Mouse (Mus musculus) monocyte, adult 2 months (primary cell): ENCODE data around the gene Commd9.
A peak's percentile ranks its signal among the peaks of the same experiment; 100 is the strongest.

ENCODE experiments used
- DNase-seq, 2 experiments: peaks; one replicate each; pipeline ENCODE4 v3.0.0; 2022; ENCODE audit warnings: low spot score in 2 of 2, low read depth in 1 of 2

Gene Commd9

GRCm38 (mm10) chr2:101885768-101886438 lies at the start of gene Commd9:
Commd9 (plus strand) TSS chr2:101886247.
- DNase-seq: peak; percentile 91 to 93

GRCm38 (mm10) chr2:101842756-101843155 lies 43.3 kb upstream of the Commd9 start:
- no peak for DNase-seq

DNA sequence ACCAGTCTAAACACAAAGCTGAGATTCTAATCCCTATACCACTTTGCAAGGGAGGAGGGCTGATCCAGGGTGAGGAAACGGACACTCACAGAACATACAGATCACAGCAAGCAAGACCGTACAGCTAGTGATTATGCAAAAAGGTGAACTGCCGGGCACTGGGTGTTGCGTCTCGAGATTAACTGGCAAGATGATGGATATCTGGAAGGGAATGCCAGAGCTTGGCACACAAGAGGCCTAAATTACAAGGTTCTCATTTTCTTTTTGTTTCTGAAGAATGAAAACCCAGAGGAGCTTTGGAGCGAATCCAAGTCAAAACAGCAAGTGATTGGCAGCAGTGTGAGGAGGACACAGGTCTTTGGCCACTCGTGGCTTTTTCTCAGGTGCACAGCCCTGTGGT lies 31.3 kb upstream of the Commd9 start:
- DNase-seq: no peak

GRCm38 (mm10) chr2:101856174-101856573 lies 29.9 kb upstream of the Commd9 start:
- DNase-seq: no peak

GRCm38 (mm10) chr2:101860920-101861485 lies 25.0 kb upstream of the Commd9 start:
- no peak for DNase-seq

- no peak for DNase-seq
These were observed 23.6 kb upstream of the Commd9 start for GRCm38 (mm10) chr2:101862219-101863123.

- peak; percentile 26 to 45 for DNase-seq
These were observed 17.4 kb upstream of the Commd9 start for GRCm38 (mm10) chr2:101868683-101869082.

DNA sequence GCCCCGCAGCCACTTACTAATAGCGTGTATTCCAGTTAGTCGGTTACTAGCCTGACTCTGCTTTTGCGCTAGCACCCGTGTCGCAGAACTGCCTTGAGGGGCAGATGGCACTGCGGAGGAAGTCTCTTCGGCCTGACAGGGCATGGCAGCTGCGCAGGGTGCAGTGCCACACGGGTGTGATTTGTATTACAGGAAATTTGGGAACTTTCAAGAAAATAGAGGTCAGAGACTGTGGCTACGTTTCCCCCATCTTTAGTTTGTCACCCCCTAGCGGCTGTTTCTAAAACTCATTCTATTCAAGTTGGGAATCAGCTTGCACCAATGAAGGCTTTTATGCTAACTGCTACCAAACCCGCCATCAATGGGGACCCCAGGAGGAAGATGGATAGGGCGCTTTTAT lies 14.9 kb upstream of the Commd9 start:
- no peak for DNase-seq

DNA sequence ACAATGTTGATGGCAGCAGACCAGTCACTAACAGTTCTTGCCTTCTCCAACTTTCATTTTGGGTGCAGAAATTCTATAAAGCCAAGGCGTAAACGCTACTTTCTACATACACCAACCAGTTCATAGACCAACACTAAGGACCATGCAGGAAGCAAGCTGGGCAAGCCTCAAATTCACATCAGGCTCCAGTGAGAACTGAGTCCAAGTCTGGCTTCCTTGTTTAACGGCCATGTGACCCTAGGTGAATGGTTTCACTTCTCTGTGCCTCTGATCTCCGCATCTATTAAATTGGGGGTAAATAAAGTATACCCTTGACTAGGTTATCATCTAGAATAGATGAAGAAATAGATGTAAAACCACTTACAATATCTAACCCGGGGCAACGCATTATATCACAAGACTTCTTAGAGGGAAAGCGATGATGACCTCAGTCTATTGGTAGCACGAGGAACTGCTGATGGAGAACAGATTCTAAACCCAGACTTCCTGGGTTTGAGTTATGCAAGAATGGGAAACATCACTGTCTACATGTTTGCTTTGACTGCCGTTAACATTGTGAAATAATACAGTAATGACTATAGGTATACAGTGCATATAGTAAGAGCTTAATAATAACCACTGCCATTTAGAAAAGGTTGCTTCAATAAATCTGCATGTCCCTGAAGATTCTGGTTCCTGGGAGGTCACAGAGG lies 4.4 kb upstream of the Commd9 start:
- DNase-seq: peak; percentile 9 to 38

GRCm38 (mm10) chr2:101882998-101883397 lies 3.0 kb upstream of the Commd9 start, which contains the start of gene Prr5l:
Prr5l (minus strand) TSS chr2:101883027.
- DNase-seq: no peak

DNA sequence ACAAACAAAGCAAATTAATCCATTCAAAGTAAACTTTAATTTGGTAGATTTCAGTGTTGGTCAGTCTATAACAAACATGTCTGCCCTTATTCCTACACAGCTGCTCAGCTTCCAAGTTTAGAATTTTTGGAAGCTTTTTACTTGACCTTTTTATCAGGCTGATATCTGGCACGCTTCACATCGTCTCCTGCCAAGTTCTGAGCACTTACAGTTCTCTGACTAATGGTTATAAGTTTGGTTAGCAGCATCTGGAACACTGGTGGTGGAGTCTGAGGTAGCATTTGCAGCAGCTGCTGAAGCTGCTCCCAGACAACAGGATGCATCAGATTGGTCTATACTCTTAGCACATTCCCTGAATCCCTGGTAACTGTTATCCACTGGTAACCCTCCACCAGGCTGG lies 1.8 kb upstream of the Commd9 start:
- DNase-seq: no peak

GRCm38 (mm10) chr2:101888886-101889285 lies 2.8 kb downstream of the Commd9 start:
- no peak for DNase-seq

GRCm38 (mm10) chr2:101891143-101891542 lies 5.1 kb downstream of the Commd9 start:
- no peak for DNase-seq

DNA sequence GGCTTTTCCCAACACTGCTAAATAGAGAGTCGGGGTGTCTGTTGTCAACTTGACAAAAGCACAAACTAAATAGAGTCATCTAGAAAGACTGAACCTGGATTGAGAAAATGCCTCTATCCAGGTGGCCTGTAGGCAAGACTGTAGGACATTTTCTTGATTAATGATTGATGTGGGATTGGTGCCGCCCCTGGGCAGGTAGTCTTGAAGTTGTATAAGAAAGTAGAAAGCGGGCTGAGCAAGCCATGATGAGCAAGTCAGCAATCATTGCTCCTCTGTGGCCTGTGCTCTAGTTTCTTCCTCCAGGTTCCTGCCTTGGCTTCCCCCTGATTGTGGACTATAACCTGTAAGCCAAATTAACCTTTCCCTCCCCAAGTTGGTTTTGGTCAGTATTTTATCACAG lies 8.1 kb downstream of the Commd9 start:
- no peak for DNase-seq

DNA sequence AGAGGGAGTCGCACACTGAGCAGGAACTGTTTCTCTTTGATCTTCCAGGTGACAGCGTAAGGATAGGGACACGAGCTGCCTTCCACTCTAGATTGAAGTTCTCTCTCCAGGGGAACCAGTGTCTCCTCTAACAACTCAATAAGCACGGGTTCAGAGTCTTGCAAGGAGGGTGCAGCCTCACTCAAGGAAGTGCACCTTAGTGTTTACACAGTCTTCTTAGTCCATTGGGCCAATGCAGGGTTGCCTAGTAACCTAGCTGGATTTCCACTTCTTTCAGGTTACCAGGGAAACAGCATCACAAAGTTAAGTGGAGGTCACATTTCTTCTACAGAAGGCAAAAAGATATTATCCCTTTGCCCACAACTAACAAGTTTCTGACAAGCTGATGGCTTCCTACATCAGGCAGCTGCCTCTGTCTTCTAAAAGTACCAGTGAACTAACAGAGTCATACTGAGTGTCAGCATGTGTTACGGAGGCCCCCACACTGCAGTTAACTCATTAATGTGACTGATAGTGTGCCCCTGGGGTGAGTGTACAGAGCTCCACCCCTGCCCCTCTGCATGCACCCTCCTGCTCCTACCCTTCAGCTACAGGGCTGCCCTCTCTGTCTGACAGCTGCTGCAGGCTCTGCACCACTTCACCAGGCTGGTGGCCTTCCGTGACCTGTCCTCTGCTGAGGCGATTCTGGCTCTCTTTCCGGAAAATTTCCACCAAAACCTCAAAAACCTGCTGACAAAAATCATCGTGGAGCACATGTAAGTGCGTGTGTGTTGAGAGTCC lies 10.6 kb downstream of the Commd9 start:
- DNase-seq: no peak

- DNase-seq: no peak
These were observed 16.1 kb downstream of the Commd9 start for GRCm38 (mm10) chr2:101902196-101902595.

DNA sequence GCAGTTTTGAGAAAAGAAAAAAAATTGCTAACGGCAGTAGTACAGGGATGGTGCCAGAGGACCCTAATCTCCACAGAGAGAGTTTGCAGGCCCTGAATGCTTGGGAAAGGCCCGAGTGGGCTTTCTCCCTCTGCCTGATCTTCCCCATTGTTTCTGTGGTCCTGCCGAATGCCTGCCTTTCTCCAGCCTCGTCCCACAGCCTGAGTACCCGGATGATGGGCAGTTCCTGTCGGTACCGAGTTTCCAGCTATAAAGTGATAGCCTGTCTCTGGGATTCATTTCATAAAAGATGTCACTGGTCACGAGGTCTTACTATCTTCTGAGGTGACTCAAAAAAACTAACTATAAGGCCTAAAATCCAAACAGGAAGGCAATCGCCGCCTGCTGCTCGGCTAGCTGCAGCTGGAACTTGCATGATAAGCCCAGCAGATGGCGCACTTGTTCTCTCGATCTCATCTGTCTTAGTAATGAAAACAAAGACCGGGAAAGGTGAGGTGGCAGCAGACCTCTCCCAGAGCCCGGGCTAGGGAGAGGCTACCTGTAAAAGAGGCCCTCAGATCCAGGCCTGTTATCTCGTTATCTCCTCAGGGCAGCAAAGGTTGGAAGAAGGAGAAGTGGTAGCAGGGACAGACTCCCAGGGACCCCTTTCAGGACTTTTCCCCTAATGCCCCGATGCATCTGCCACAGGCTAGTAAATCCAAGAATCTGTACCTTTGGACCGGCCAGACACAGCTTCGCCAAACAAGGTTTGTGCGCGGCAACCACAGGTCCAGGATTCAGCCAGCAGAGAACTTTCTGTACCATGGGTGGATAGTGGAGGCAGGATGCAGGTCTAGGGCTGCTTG lies 19.7 kb downstream of the Commd9 start:
- DNase-seq: peak in 1 of 2 experiments; percentile 38

DNA sequence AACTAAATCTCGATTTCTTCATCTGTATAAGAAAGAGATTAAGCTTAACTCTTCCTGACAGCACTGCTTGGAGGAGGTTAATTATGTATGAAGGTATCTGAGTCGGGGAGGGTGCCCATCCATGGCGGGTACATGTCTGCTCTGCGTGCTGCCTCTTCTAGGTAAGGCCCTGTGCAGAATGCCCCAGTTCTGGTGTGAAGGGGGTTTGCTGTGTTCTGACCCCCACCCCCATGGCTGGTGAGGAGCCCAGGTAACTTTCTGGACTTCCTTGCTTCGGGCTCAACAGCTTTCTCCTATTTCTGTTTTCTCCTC lies 20.3 kb downstream of the Commd9 start:
- DNase-seq: no peak

- DNase-seq: no peak
These were observed 21.5 kb downstream of the Commd9 start for GRCm38 (mm10) chr2:101907386-101908022.
